Mouse (Mus musculus): ENCODE measurements at regions not wholly inside any gene's neighbourhood (a gene's known extent, or its start where the extent isn't known, plus 50 kb on each side); places are given as distances from the start of the nearest gene placed in this dataset.
"Not testable (repeated sequence)": the region's sequence is repeated elsewhere in the genome, so short reads cannot be mapped to it uniquely, and the experiment has no call there.

DNA sequence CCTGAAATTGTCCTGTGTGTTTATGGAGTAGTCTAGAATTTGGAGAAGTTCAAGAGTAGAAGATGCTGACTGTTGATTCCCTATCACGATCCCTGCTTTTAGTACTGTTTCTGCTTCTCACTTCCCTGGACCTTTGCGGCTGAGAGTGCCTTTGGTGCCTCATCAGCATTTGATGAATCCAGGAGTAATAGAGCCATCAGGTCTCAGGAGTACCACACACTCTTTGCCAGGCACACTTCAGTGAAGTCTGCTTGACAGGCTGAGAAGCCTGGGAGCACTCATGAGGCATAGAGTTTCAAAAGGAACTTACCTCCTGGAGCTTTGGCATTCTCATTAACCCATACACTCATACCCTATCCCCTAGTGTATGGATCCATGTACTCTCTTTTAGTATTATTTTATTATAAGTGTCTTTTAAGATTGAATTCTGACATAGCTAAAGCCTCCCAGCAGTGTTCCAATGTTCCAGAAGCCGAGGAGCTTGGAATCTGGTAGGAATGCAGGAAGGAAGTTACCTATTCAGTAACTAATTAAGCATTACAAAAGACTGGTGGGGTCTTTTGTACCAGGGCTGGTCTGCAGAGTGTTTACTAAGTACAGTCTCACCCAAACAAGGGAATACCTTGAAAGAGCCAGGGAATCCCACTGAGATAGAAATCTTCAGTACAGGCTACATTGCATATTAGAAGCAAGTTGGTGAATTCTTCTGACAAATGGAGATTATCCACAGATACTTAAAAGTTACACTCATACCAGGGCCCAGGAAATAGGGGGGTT lies 139.7 kb downstream of the Tex13c3 start:
- DNase-seq (ENCODE audit: extremely low spot score in 1 of 2, low spot score in 1 of 2) = not testable (repeated sequence)

DNA sequence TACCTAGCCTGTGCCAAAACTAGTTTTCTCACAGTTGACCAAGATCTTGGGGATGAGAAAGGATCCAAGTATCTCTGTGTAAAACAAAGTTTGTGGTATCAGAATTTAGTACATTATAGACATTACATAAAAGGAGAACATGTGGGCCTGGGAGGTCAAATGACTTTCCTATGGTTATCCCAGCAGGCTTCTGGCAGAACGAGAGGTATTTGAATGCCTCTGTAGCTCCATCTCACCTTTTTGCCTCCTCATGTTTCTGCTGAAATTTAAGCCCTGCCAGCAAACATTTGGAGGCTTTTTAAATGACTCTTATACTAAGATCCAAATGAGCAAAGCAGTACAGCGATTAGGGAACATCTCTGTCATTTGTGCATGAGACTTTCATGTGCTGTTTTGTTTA lies 167.8 kb downstream of the Tex13c3 start:
- no peak for DNase-seq (ENCODE audit: extremely low spot score in 1 of 2, low spot score in 1 of 2)

DNA sequence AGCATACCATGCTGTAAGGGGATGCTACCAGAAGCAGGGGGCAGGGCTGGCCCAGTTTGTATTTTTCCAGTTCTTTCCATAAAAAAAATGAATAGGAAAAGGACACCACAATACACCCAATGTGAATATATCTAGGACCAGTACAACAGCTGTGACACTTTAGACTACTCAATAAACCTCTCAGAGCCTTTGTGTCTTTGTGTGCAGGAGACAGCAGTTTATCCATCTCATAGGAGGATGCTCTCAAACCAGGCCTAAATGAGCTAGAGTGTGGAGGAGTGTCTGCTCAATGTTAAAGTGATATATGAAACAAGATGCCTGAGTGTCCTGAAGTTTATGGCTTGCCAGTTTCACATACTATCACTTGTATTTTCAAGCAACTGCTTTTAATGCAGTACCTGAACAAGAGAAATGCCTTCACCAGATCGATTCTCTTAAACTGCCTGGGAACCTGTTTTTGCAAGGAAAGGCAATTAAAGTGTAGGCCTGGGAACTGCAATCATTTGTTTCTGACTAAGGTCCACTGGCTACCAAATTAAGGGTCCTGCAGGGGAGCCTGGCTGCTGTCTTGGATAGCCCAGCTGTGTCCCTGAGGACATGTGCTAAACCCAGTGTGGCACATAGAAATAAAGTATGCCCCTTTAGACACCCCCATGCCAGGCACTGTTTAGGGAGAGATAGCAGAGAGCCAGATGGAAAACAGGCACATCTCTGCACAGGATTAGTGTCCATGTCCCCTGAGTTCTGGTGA lies 169.1 kb downstream of the Tex13c3 start:
- DNase-seq (ENCODE audit: extremely low spot score in 1 of 2, low spot score in 1 of 2) = no peak

DNA sequence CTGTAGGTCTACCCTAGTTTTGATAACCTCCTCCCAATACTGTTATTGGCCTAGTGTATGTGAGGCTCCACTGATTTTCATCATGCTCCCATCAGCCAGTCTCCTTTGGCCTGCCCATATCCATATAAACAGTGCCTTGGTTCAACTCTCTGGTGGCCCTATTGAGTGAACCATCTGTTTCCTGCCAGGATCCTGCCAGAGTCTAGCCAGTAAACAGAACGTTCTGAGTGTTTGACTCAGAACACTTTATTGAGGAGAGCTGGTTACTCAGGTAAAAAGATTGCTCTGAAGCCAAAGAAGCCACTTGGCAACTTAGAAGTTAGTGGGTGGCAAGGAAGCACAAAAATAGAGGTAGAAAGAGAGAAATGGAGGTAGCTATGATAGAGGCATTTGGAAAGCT lies 169.7 kb downstream of the Tex13c3 start:
- no peak for DNase-seq (ENCODE audit: extremely low spot score in 1 of 2, low spot score in 1 of 2)

DNA sequence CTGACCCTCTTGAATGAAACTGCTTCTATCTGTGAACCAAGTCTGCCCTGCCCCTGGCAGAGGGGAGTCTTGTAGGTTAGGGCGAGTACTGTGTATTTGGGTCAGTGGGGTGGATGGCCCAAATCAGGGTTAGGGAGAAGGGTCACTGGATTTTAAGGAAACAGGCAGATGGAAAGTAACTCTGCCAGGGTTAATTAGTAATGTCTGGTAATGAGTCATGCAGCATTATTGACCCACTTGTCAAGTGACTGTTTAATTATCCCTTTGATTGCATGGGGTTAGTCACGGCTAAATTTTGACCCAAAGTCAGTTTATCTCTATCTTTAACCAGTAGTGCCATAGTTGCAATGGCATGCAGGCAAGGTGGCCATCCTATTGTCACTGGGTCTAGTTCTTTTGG lies 192.9 kb downstream of the Tex13c3 start:
- no peak for DNase-seq (ENCODE audit: extremely low spot score in 1 of 2, low spot score in 1 of 2)

DNA sequence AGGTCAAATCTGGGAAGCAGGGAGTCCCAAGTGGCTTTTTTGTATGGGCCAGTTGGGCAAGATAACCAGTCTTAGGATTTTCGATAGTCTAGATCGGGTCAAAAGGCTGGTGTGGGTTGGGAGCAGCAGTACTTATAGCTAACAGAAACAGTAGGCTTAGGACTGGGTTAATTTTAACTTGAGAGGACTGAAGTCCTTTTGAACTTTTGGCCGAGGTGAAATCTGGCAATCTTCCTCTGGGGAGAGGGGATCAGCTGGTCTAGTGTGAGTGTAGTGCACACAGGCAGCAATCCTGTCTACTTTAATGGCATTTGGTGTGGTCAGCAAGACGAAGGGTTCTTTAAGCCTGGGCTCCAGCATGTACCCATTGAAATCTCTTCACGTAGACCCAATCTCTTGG lies 194.7 kb downstream of the Tex13c3 start:
- no peak for DNase-seq (ENCODE audit: extremely low spot score in 1 of 2, low spot score in 1 of 2)

DNA sequence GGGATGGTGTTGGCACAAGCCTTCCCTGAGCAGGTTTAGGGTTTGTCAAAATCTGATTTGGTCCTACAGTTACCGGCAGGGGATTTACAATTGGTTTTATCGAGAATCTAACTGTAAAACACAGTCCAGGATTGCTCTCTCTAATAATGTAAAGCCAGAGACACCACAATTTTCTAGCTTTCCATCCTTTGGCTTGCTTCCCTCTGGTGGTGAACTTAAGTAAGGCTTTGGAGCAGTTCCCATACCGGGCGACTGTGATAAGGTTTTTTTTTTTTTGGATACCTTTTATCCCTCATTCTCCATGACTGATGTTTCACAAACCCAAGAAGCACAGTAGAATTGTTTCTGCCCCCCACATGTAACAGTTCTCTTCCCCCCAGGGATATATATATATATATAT lies 195.3 kb downstream of the Tex13c3 start:
- DNase-seq (ENCODE audit: extremely low spot score in 1 of 2, low spot score in 1 of 2) = no peak

DNA sequence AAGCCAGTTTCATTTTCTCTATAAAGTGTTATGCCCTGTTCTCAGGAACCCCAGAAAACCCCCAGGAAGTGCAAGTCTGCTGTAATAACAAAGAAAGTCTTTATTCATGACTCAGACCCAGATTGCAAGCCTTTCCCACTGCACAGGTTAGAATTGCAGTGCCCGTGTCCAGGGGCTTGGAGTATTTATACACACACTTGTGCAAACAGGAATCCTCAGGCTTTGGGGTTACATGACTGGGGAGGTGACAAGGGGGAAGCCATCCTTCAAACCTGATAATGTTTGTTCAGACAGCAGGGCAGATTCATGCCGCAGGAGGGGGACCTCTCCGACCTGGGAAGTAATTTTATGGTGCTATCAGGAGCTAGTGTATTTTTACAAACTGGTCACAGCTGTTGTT lies 198.0 kb downstream of the Tex13c3 start:
- DNase-seq (ENCODE audit: extremely low spot score in 1 of 2, low spot score in 1 of 2) = no peak

DNA sequence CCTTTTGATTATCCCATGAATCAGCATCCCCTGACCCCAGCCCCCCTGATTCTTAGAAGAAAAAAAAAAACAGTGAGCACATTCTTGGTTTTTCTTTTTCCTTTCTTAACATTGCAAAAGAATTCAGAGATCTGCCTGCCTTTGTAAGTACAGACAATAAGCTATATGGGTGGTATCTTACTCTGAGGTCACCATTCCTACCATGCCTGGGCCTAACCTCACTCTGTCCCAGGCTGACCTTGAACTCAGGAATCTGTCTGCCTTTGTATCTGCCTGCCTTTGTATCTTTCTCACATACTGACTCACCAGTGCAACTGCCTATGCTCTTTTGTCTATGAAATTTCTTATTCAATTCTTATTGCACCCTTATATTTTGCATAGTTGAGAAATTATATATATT lies 216.9 kb downstream of the Tex13c3 start:
- DNase-seq (ENCODE audit: extremely low spot score in 1 of 2, low spot score in 1 of 2) = no peak

DNA sequence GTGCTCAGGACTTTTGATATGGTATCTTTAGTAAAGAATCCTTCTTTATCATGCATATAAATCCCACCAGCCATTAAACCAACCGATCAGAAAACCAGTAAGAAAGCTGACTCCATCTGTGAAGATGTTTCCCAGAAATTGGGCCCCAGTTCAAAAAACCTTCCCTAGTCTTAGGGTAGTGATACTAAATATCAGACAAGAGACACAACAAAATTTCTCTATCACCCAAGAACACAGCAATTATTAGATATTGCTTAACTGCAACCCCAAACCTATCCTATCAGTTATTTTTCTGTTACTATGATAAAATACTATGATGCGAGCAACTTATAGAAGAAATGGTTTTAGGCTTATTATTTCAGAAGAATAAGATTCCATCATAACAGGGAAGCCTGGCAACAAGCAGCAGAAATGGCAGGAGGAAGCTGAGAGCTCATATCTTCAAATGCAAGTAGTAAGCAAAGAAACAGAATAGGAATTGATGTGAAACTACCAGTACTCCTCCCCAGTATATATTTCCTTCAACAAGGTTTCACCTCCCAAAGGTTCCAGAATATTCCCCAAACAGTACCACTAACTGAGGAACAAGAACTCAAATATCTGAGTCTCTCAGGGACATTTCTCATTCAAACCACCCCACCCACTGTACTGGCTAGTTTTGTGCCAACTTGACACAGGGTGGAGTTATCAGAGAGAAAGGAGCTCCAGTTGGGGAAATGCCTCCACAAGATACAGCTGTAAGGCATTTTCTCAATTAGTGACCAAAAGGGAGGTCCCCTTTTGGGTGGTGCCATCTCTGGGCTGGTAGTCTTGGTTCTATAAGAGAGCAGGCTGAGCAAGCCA lies 234.1 kb downstream of the Tex13c3 start:
- no peak for DNase-seq (ENCODE audit: extremely low spot score in 1 of 2, low spot score in 1 of 2)

DNA sequence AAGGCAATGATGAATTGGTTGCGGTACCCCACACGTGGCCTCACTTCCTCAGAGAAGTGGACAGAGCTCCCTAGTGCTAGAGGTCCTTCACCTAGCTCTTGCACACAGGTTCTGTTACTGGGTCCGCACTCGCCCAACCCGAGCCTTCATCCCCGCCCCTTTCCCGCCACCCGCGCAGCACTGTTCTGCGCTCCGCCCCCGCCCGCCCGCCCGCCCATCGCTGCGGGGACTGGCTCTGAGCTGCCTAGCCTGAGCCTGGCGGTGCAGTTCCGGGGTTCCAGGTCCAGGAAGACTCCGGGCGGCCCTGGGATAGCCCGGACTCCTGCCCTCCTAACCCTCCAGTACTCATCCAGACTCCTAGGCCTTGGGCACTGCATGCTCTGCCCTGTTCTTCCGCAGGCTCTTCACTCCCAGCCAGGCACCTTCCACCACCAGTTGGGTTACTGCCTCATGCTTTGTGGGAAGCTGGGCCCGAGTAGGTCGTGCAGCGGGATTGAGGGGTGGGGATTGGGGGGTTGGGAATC lies 243.3 kb downstream of the Tex13c3 start:
- DNase-seq (ENCODE audit: extremely low spot score in 1 of 2, low spot score in 1 of 2) = peak; percentile 27 to 30

DNA sequence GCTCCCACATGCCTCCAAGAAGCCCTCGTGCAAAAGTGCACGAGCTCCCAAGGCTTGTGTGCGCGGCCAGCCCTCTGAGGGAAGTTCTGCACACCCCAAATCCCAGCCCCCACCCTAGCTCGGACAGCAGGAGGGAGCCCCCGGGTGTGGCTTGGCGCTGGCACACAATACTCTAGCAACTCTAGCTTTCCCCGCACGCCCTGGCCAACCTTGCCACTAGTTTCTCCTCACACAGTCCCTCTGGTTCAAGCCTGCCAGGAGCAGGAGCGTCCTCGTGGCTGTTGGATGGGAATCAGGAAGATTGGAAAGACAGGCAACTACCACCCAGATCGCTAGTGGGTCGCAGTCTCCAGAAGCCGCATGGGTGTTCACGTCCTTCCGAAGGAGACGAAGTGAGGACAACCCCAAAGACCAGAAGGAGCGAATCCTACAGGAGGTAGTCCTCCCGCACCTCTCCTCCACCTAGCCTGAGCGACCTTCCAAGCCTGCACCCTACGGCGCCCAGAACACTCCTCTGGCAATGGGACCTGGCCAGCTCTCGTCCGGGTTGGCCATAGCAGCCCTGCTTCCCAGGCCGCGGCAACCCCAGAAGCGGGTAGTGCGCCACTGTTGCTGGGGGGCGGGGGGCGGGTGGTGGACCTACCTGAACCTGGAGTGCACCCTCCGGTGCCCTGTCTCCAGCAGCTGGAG lies 243.9 kb downstream of the Tex13c3 start:
- peak; percentile 18 to 25 for DNase-seq (ENCODE audit: extremely low spot score in 1 of 2, low spot score in 1 of 2)

DNA sequence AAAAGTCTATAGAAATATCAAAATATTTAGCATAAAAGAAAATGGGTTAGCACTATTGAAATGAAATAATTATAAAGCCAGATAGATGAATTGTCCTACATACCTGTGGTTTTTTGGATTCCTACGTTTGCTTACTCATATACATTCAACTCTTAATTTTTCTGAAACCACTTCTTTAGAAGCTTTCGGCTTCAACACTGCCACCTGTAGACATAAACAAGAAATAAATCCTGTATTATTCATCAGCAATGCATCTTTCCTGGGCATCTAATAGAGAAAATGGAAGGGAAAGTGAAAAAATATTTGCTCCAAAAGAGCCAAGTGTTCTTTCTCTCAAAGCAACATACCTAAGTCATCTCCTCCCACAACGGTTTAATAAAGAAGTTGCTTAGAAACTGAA lies 245.7 kb downstream of the Tex13c3 start:
- DNase-seq (ENCODE audit: extremely low spot score in 1 of 2, low spot score in 1 of 2) = no peak

DNA sequence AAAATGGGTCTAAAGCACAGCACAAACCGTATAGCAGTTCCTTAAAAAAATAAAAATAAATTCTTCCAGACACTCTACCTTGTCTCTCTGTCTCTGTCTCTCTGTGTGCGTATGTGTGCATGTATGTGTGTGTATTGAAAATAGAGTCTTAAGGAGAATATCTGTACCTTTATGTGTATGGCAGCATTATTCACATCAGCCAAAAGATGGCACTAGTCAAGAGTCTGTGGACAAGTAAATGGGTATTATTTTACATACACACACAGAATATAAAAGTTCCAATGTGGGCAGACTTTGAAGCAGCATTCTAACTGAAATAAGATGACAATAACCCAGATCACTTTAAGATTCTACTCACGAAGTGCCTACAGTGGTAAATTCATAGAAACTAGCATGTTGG lies 249.3 kb downstream of the Tex13c3 start:
- DNase-seq (ENCODE audit: extremely low spot score in 1 of 2, low spot score in 1 of 2) = no peak

DNA sequence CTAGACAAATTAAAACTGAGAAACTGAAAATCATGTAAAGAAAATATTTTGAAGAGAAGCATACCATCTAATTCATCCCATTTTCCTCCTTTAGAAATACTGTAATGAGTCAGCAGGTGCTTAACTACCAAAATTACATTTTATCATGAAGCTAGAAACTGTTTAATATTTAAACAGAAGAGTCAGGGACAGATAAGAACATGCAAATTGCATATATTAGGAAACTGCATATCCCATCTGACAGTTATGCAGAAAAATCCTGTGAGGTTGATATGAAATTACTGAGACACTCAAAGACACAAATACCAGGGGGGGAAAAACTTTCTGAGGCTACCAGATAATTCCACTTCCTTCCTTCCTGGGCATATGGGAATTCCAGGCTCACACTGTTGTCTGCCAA lies 257.8 kb downstream of the Tex13c3 start:
- no peak for DNase-seq (ENCODE audit: extremely low spot score in 1 of 2, low spot score in 1 of 2)

DNA sequence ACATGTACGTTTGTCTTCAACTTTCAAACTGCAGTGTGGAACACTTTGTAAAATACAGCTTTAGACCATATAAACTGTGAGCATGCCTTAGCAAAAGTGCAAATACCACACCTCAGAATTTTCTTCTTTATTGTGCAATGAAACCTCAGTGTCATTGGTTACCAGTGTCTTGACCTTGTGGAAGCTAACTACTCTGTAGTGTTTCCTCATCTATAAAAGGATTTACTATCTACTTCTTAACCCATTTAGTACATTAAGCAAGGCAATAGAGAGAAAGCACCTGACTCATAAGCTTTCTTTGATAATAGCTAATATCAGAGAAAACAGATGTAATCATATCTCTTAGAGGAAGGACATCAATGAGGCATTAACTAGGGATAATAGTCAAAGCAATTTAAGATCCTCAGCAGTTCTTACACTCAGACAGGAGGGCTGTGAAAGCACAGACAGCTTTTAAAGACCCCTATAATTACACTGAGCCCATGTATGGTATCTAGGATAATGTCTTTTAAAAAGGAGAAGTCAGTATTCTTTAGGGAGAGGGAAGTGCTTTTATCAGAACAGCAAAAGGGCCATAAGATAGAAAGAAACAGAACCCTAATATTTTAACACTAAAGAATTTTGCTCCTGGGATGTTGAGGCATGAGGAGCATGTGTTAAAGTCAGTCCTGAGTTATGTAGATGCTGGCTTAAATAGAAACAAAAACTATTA lies 260.2 kb downstream of the Tex13c3 start:
- DNase-seq (ENCODE audit: extremely low spot score in 1 of 2, low spot score in 1 of 2) = no peak

DNA sequence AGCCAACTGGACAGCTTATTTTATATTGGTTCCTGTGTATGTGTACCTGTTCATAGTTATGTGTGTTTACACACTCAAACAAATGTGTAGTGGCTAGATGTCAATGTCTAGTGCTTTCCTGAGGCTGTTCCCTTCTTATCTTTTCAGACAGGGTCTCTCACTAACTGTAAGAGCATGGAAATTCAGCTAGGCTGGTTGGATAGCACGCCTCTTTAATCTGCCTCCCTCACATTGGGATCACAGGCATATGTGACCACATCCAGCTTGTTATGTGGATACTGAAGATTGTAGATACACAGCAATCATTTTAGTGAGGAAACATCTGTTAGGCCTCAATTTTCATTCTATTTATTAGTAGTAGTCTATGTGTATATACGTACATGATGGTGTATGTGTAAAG lies 261.4 kb downstream of the Tex13c3 start:
- no peak for DNase-seq (ENCODE audit: extremely low spot score in 1 of 2, low spot score in 1 of 2)

DNA sequence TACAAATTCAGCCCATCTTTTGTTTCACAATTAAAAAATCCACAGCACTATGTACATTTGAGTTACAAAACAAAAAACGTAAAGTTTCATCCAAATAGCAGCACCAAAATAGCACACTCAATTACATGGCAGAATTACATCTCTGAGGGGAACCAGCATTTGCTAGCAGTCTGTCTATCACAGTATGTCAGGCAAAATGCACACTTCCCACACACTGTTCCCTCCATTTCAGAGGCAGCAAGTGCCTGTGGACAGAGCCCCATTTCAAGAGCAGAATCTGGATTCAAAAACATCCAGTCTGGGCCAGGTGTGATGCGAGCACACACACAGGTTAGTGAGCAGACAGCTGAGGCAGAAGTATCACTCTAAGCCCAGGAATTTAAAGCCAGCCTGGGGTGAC lies 261.8 kb downstream of the Tex13c3 start:
- DNase-seq (ENCODE audit: extremely low spot score in 1 of 2, low spot score in 1 of 2) = no peak

DNA sequence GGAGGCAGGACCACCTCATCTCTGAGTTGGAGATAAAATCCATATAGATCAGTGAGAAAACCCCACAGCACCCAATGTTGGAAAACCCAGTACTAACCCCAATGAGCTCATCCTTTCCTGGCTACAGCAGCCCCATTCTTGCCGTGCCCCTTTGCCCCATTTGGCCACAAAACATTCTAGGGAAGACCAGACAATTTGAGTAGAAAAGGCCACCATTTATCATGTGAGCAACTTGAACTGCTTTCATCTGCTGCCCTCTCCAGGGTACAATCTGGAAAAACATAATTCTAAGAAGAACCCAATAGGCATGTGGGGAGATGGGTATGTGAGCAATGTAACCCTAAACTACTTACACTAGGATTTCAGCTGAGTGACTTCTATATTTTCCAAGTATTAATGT lies 274.7 kb downstream of the Tex13c3 start:
- DNase-seq (ENCODE audit: extremely low spot score in 1 of 2, low spot score in 1 of 2) = no peak

DNA sequence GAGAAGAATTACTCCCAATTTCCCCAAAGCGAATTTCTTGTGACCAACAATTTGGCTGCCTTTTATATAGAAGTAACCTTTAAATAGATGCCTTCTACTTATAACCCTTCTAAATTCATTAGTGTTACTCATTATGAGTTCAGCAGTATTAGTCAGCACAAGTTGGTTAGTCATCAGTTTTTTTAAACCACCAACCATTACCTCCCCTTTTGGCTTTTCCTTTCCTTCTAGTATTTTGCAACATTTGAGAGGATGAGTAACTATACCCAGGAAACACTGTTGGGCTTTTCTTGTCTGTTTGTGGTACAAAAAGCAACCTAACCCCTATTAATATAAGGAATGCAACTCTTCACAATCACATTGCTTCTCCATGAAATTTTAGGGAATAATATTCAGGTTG lies 278.6 kb downstream of the Tex13c3 start:
- DNase-seq (ENCODE audit: extremely low spot score in 1 of 2, low spot score in 1 of 2) = no peak
